7 mouse cellular contexts compared by ENCODE assay signal in genomic region chr8:70492664-70493640, GRCm38 (mm10). TPM values are rescaled to one million over a fixed set of nuclear protein-coding genes. Genes with fewer than 3 reads are reported as not detected.
DNase-seq lines count a peak whose midpoint lies in the region; ATAC-seq and TF ChIP-seq lines count a peak whose summit lies in the region.

TSS of gene Crlf1 (plus strand) at chr8:70493158.

- peak within 1 kb of the TSS; percentile 50 for H3K4me3 ChIP-seq in lung, embryonic 14.5 days (ENCODE audit: low read depth, low read length)
- peak within 1 kb of the TSS; percentile 30 for H3K4me3 ChIP-seq in forebrain, embryonic 14.5 days (ENCODE audit: low read depth, low read length)
- H3K4me3 ChIP-seq in limb, embryonic 13.5 days = peak within 1 kb of the TSS; percentile 63
- peak within 1 kb of the TSS; percentile 42 for H3K4me3 ChIP-seq in small intestine, adult 2 months (ENCODE audit: low read depth, low read length)

- peak within 1 kb of the TSS; percentile 59; the same call in 1 of the 2 replicates for H3K27ac ChIP-seq in lung, embryonic 14.5 days (ENCODE audit: low read depth)
- no peak within 1 kb of the TSS for H3K27ac ChIP-seq in forebrain, embryonic 14.5 days (ENCODE audit: low read depth, low read length)
- peak within 1 kb of the TSS; percentile 59 for H3K27ac ChIP-seq in limb, embryonic 13.5 days
- H3K27ac ChIP-seq in small intestine, adult 2 months (ENCODE audit: insufficient read depth, low read depth, low read length) = no peak within 1 kb of the TSS

- H3K9ac ChIP-seq in lung, embryonic 14.5 days = peak within 1 kb of the TSS; percentile 54
- H3K9ac ChIP-seq in forebrain, embryonic 14.5 days (ENCODE audit: low read length) = 0 out of 2 replicates have a peak within 1 kb of the TSS, but pooled peaks have one; percentile 25
- H3K9ac ChIP-seq in limb, embryonic 13.5 days = peak within 1 kb of the TSS; percentile 72

- H3K4me2 ChIP-seq in lung, embryonic 14.5 days = peak within 1 kb of the TSS; percentile 82
- H3K4me2 ChIP-seq in forebrain, embryonic 14.5 days (ENCODE audit: low read length) = peak within 1 kb of the TSS; percentile 57
- H3K4me2 ChIP-seq in limb, embryonic 13.5 days (replicated peaks) = peak within 1 kb of the TSS; percentile 90

- no peak for TF ChIP-seq POLR2A in small intestine, adult 2 months (IDR thresholded peaks at IDR 0.05; ENCODE audit: low read depth, low read length)

- no peaks in the 10 kb centered on the region for H3K36me3 ChIP-seq in lung, embryonic 14.5 days (ENCODE audit: insufficient read depth)
- no peaks in the 10 kb centered on the region for H3K36me3 ChIP-seq in forebrain, embryonic 14.5 days (ENCODE audit: control insufficient read depth, insufficient read depth, low read length)
- no peaks in the 10 kb centered on the region for H3K36me3 ChIP-seq in limb, embryonic 13.5 days
- no peaks in the 10 kb centered on the region for H3K36me3 ChIP-seq in small intestine, adult 2 months (ENCODE audit: control insufficient read depth, insufficient read depth, low read length)

- H3K9me3 ChIP-seq in lung, embryonic 14.5 days (ENCODE audit: low read depth, low read length) = no peaks in the 10 kb centered on the region
- no peaks in the 10 kb centered on the region for H3K9me3 ChIP-seq in forebrain, embryonic 14.5 days (replicated peaks; ENCODE audit: control insufficient read depth, low read length)
- H3K9me3 ChIP-seq in limb, embryonic 13.5 days = no peaks in the 10 kb centered on the region

- peaks cover 12% of the 10 kb centered on the region for H3K4me1 ChIP-seq in lung, embryonic 14.5 days (ENCODE audit: insufficient read depth)
- H3K4me1 ChIP-seq in forebrain, embryonic 14.5 days (ENCODE audit: control insufficient read depth, insufficient read depth, low read length) = peaks cover 9% of the 10 kb centered on the region
- peaks cover 81% of the 10 kb centered on the region for H3K4me1 ChIP-seq in limb, embryonic 13.5 days
- peaks cover 5% of the 10 kb centered on the region; the same call in 1 of the 2 replicates for H3K4me1 ChIP-seq in small intestine, adult 2 months (ENCODE audit: control insufficient read depth, insufficient read depth, insufficient read length, low read length)

- WGBS in lung, embryonic 14.5 days = under 1% methylated on average over 81 of the region's 93 CpGs
- WGBS in forebrain, embryonic 14.5 days = 2% methylated on average over 58 of the region's 93 CpGs
- WGBS in limb, embryonic 13.5 days = under 1% methylated on average over 58 of the region's 93 CpGs
- 2% methylated on average over 84 of the region's 93 CpGs for WGBS in small intestine, adult 2 months

- peak; percentile 13; the same call in 1 of the 2 replicates for ATAC-seq in lung, embryonic 14.5 days (ENCODE audit: insufficient read depth)
- ATAC-seq in forebrain, embryonic 14.5 days = no peak
- no peak for ATAC-seq in limb, embryonic 13.5 days (ENCODE audit: low FRiP score, low read depth)

- no peak for TF ChIP-seq CTCF in lung, embryonic 14.5 days (IDR thresholded peaks at IDR 0.05; ENCODE audit: low read depth)
- TF ChIP-seq CTCF in small intestine, adult 2 months (IDR thresholded peaks at IDR 0.05; ENCODE audit: extremely low read depth, insufficient read length, insufficient replicate concordance, low read depth, low read length) = no peak

- H3K27me3 ChIP-seq in lung, embryonic 14.5 days (ENCODE audit: insufficient read depth, low read length) = peaks cover 98% of the 10 kb centered on the region
- peaks cover 100% of the 10 kb centered on the region for H3K27me3 ChIP-seq in forebrain, embryonic 14.5 days (replicated peaks; ENCODE audit: control insufficient read depth, insufficient read depth, low read length)
- peaks cover 93% of the 10 kb centered on the region for H3K27me3 ChIP-seq in limb, embryonic 13.5 days
- peaks cover 87% of the 10 kb centered on the region for H3K27me3 ChIP-seq in small intestine, adult 2 months (ENCODE audit: control insufficient read depth, insufficient read depth, low read length)

- no peak for DNase-seq in lung, embryonic 14.5 days
- no peak for DNase-seq in lung, postnatal 36 days
- DNase-seq in forebrain, embryonic 14.5 days (ENCODE audit: low spot score) = no peak
- DNase-seq in frontal cortex, postnatal 25 days (ENCODE audit: low spot score in 2 of 2) = no peak
- DNase-seq in urinary bladder, postnatal 36 days (ENCODE audit: low spot score in 2 of 2) = no peak

RNA-seq across cellular contexts. Expression of gene Crlf1, which starts in this region (rescaled TPM):
- polyA plus RNA-seq in lung, embryonic 14.5 days (2014; fragmentation: Nextera tagmentation; extraction: Ambion mirVana) = 151 and 165 TPM in 2 replicates
- polyA plus RNA-seq in forebrain, embryonic 14.5 days (2014; fragmentation: Nextera tagmentation; extraction: Ambion mirVana) = 1.7 and 3.2 TPM in 2 replicates
- 83.3 and 85.0 TPM in 2 replicates for polyA plus RNA-seq in limb, embryonic 13.5 days (2015; fragmentation: Nextera tagmentation; extraction: Ambion mirVana)
- 2.3 and 27.3 TPM in 2 replicates for polyA plus RNA-seq in small intestine, adult 2 months (2012; rRNA removed)

Comparison
In these comparisons a context has a peak if more than half of its experiments do, and no peak if none do; other contexts are left out.
1. H3K27ac ChIP-seq: peak in lung, embryonic 14.5 days (single experiment) and limb, embryonic 13.5 days (single experiment); none in forebrain, embryonic 14.5 days (single experiment) and small intestine, adult 2 months (single experiment).
2. Peak in every context shown above with its lines, with median percentiles within 50 percentile points of each other: H3K4me2 ChIP-seq, H3K4me3 ChIP-seq and H3K9ac ChIP-seq.